Mouse (Mus musculus): ENCODE data around the gene Neurl1a.

- no peak for TF ChIP-seq GATA1 (IDR thresholded peaks at IDR 0.05; ENCODE audit: low read length)
- TF ChIP-seq TAL1 (IDR thresholded peaks at IDR 0.05; ENCODE audit: low read length): no peak
These were observed 51.5 kb downstream of the Neurl1a start for GRCm38 (mm10) chr19:47230082-47230481.
